Mouse (Mus musculus) heart, embryonic 12.5 days (tissue): ENCODE data around the gene Bicc1. TPM values are rescaled to one million over a fixed set of nuclear protein-coding genes. Genes with fewer than 3 reads are reported as not detected.
A peak's percentile ranks its signal among the peaks of the same experiment; 100 is the strongest.

Experiments
- ATAC-seq: fragments of 200-750 bp; cut with Nextera tagmentation; 2 replicates; pipeline ENCODE4 v1.8.0; 2017; ENCODE audit warnings: moderate TSS enrichment, moderate library complexity; ENCODE audit not compliant: insufficient number of reproducible peaks, low FRiP score
- H3K27ac ChIP-seq: fragments of 300-500 bp; sonication (generic); 2 replicates; pipeline ENCODE4 v1.5.1; 2016; ENCODE audit warnings: mild to moderate bottlenecking, moderate library complexity; ENCODE audit not compliant: poor library complexity, severe bottlenecking
- H3K27me3 ChIP-seq: fragments of 300-500 bp; sonication (generic); replicated peaks from 2 replicates; pipeline ENCODE4 v1.6.1; 2016; ENCODE audit warnings: mild to moderate bottlenecking, moderate library complexity
- H3K36me3 ChIP-seq: fragments of 300-500 bp; sonication (generic); 2 replicates; pipeline ENCODE4 v1.6.1; 2016; ENCODE audit warnings: mild to moderate bottlenecking, moderate library complexity
- H3K4me1 ChIP-seq: fragments of 300-500 bp; sonication (generic); replicated peaks from 2 replicates; pipeline ENCODE4 v1.6.1; 2016; ENCODE audit warnings: mild to moderate bottlenecking
- H3K4me2 ChIP-seq: fragments of 300-500 bp; sonication (generic); 2 replicates; pipeline ENCODE4 v1.6.1; 2016; ENCODE audit warnings: mild to moderate bottlenecking, moderate library complexity
- H3K4me3 ChIP-seq: fragments of 300-500 bp; sonication (generic); 2 replicates; pipeline ENCODE4 v1.5.1; 2016; ENCODE audit warnings: mild to moderate bottlenecking
- H3K9ac ChIP-seq: fragments of 300-500 bp; sonication (generic); 2 replicates; pipeline ENCODE4 v1.6.1; 2016; ENCODE audit warnings: mild to moderate bottlenecking, moderate library complexity
- H3K9me3 ChIP-seq: fragments of 300-500 bp; sonication (generic); replicated peaks from 2 replicates; pipeline ENCODE4 v1.6.1; 2016; ENCODE audit warnings: mild to moderate bottlenecking, moderate library complexity
- WGBS: fragments of 180-500 bp; shearing (Covaris S2); methylation state at CpG from one replicate; pipeline ENCODE4 v1.1.7; 2016; 5-methylcytosine and 5-hydroxymethylcytosine counted together
- polyA plus RNA-seq: library from polyadenylated mRNA; unstranded; fragments of >200 nt; fragmentation: Nextera tagmentation; extraction: Ambion mirVana; gene quantifications from 2 replicates; pipeline ENCODE4 v1.2.1, GENCODE M21; 2016

Bicc1 gene
- polyA plus RNA-seq, 1 experiment from 2014 or later, result 21.7 TPM

- no peaks in the 10 kb centered on the region for H3K27me3 ChIP-seq
- ATAC-seq, result no peak
- H3K36me3 ChIP-seq, result no peaks in the 10 kb centered on the region
- H3K9me3 ChIP-seq, result no peaks in the 10 kb centered on the region; the same call in 1 of the 2 replicates
- no peaks in the 10 kb centered on the region; the same call in 1 of the 2 replicates for H3K4me1 ChIP-seq
- no peak overlapping the region for H3K4me2 ChIP-seq
- WGBS, result 89% methylated on average over 9 of the region's 9 CpGs
- H3K4me3 ChIP-seq, result no peak overlapping the region
- no peak overlapping the region for H3K27ac ChIP-seq
- H3K9ac ChIP-seq, result no peak overlapping the region
These were observed 163.4 kb downstream of the Bicc1 start for GRCm38 (mm10) chr10:70996051-70996450.

- no peaks in the 10 kb centered on the region for H3K27me3 ChIP-seq
- no peak for ATAC-seq
These were observed 165.4 kb downstream of the Bicc1 start for GRCm38 (mm10) chr10:70994135-70994497.

GRCm38 (mm10) chr10:70993497-70994134, 165.9 kb downstream of the Bicc1 start:
- 76% methylated on average over 6 of the region's 6 CpGs for WGBS
- Histone ChIP-seq H3K4me3 (no peak overlapping the region), H3K36me3 (no peaks in the 10 kb centered on the region), H3K9ac (no peak overlapping the region), H3K27me3 (no peaks in the 10 kb centered on the region), H3K4me2 (no peak overlapping the region), H3K9me3 (no peaks in the 10 kb centered on the region), H3K4me1 (no peaks in the 10 kb centered on the region; the same call in 1 of the 2 replicates), H3K27ac (no peak overlapping the region)
- no peak for ATAC-seq

More at GRCm38 (mm10) chr10:70994135-70994497, 165.4 kb downstream of the Bicc1 start:
- no peak overlapping the region for H3K4me3 ChIP-seq
- H3K36me3 ChIP-seq, result no peaks in the 10 kb centered on the region
- H3K4me1 ChIP-seq, result no peaks in the 10 kb centered on the region; the same call in 1 of the 2 replicates
- no peak overlapping the region for H3K27ac ChIP-seq
- 92% methylated on average over 2 of the region's 2 CpGs for WGBS
- H3K9me3 ChIP-seq, result no peaks in the 10 kb centered on the region
- H3K9ac ChIP-seq, result no peak overlapping the region
- H3K4me2 ChIP-seq, result no peak overlapping the region

- ATAC-seq, result no peak
- no peaks in the 10 kb centered on the region for H3K36me3 ChIP-seq
- H3K4me1 ChIP-seq, result no peaks in the 10 kb centered on the region
- no peak overlapping the region for H3K4me3 ChIP-seq
- H3K9me3 ChIP-seq, result no peaks in the 10 kb centered on the region
- no peak overlapping the region for H3K27ac ChIP-seq
- H3K27me3 ChIP-seq, result no peaks in the 10 kb centered on the region
- 58% methylated on average over 5 of the region's 5 CpGs for WGBS
- H3K4me2 ChIP-seq, result no peak overlapping the region
- no peak overlapping the region for H3K9ac ChIP-seq
These were observed 172.1 kb downstream of the Bicc1 start for GRCm38 (mm10) chr10:70987396-70987795.

- no peak for ATAC-seq
- H3K4me3 ChIP-seq, result no peak overlapping the region
- H3K9ac ChIP-seq, result no peak overlapping the region
- H3K4me1 ChIP-seq, result no peaks in the 10 kb centered on the region
- H3K27me3 ChIP-seq, result no peaks in the 10 kb centered on the region
- H3K4me2 ChIP-seq, result no peak overlapping the region
- H3K27ac ChIP-seq, result no peak overlapping the region
- WGBS, result 78% methylated on average over 11 of the region's 11 CpGs
- no peaks in the 10 kb centered on the region for H3K9me3 ChIP-seq
- no peaks in the 10 kb centered on the region for H3K36me3 ChIP-seq
These were observed 176.3 kb downstream of the Bicc1 start for GRCm38 (mm10) chr10:70983036-70983670.

- Histone ChIP-seq H3K4me1 (no peaks in the 10 kb centered on the region), H3K27me3 (no peaks in the 10 kb centered on the region), H3K27ac (no peak overlapping the region), H3K4me3 (no peak overlapping the region), H3K9me3 (no peaks in the 10 kb centered on the region), H3K4me2 (no peak overlapping the region), H3K9ac (no peak overlapping the region), H3K36me3 (no peaks in the 10 kb centered on the region)
- 84% methylated on average over 7 of the region's 7 CpGs for WGBS
- ATAC-seq, result no peak
These were observed 177.3 kb downstream of the Bicc1 start for GRCm38 (mm10) chr10:70982156-70982555.

GRCm38 (mm10) chr10:70979657-70980056, 179.8 kb downstream of the Bicc1 start:
- WGBS, result 82% methylated on average over 8 of the region's 8 CpGs
- H3K27me3 ChIP-seq, result no peaks in the 10 kb centered on the region

GRCm38 (mm10) chr10:70977141-70977540, 182.4 kb downstream of the Bicc1 start:
- WGBS, result 64% methylated on average over 6 of the region's 6 CpGs
- no peak overlapping the region for H3K27ac ChIP-seq
- H3K36me3 ChIP-seq, result 0 out of 2 replicates have a peak, but pooled peaks cover 3% of the 10 kb centered on the region
- no peaks in the 10 kb centered on the region for H3K27me3 ChIP-seq
- no peaks in the 10 kb centered on the region for H3K4me1 ChIP-seq
- no peak for ATAC-seq
- H3K9me3 ChIP-seq, result no peaks in the 10 kb centered on the region
- no peak overlapping the region for H3K4me3 ChIP-seq
- no peak overlapping the region for H3K9ac ChIP-seq
- no peak overlapping the region for H3K4me2 ChIP-seq

More at GRCm38 (mm10) chr10:70979657-70980056, 179.8 kb downstream of the Bicc1 start:
- no peaks in the 10 kb centered on the region for H3K4me1 ChIP-seq
- H3K4me2 ChIP-seq, result no peak overlapping the region
- H3K4me3 ChIP-seq, result no peak overlapping the region
- no peak overlapping the region for H3K27ac ChIP-seq
- no peak for ATAC-seq
- H3K9me3 ChIP-seq, result no peaks in the 10 kb centered on the region
- H3K36me3 ChIP-seq, result 0 out of 2 replicates have a peak, but pooled peaks cover 3% of the 10 kb centered on the region
- H3K9ac ChIP-seq, result no peak overlapping the region

- Histone ChIP-seq H3K9ac (no peak overlapping the region), H3K27me3 (no peaks in the 10 kb centered on the region), H3K4me2 (no peak overlapping the region), H3K36me3 (0 out of 2 replicates have a peak, but pooled peaks cover 3% of the 10 kb centered on the region), H3K4me3 (no peak overlapping the region), H3K4me1 (no peaks in the 10 kb centered on the region), H3K9me3 (no peaks in the 10 kb centered on the region), H3K27ac (no peak overlapping the region)
- no peak for ATAC-seq
- 54% methylated on average over 9 of the region's 9 CpGs for whole genome bisulfite sequencing
These were observed 182.9 kb downstream of the Bicc1 start for GRCm38 (mm10) chr10:70976633-70977032.

GRCm38 (mm10) chr10:70971156-70971555, 188.3 kb downstream of the Bicc1 start:
- no peak for ATAC-seq
- Histone ChIP-seq H3K36me3 (0 out of 2 replicates have a peak, but pooled peaks cover 3% of the 10 kb centered on the region), H3K27ac (no peak overlapping the region), H3K9me3 (no peaks in the 10 kb centered on the region), H3K4me2 (no peak overlapping the region), H3K4me1 (peaks cover 18% of the 10 kb centered on the region), H3K4me3 (no peak overlapping the region), H3K9ac (no peak overlapping the region), H3K27me3 (no peaks in the 10 kb centered on the region)
- 86% methylated on average over 11 of the region's 11 CpGs for WGBS

GRCm38 (mm10) chr10:70968848-70969683, 190.4 kb downstream of the Bicc1 start:
- Histone ChIP-seq H3K4me2 (no peak overlapping the region), H3K27ac (0 out of 2 replicates have a peak overlapping the region, but pooled peaks have one; percentile 32), H3K9me3 (no peaks in the 10 kb centered on the region), H3K36me3 (no peaks in the 10 kb centered on the region), H3K27me3 (no peaks in the 10 kb centered on the region), H3K4me3 (no peak overlapping the region), H3K9ac (no peak overlapping the region), H3K4me1 (peaks cover 18% of the 10 kb centered on the region)
- WGBS, result 58% methylated on average over 13 of the region's 13 CpGs
- no peak; the same call in 1 of the 2 replicates for ATAC-seq
